Mouse (Mus musculus) liver, adult 2 months (tissue): Measurements from ENCODE around the gene Gm28635. TPM values are rescaled to one million over a fixed set of nuclear protein-coding genes. Genes with fewer than 3 reads are reported as not detected.
A peak's percentile ranks its signal among the peaks of the same experiment; 100 is the strongest.

ENCODE experiments used
- DNase-seq: peaks from one replicate; pipeline ENCODE4 v3.0.0-alpha.2; 2011; ENCODE audit warnings: low read depth, low spot score; ENCODE audit errors: extremely low read depth
- H3K27ac ChIP-seq: fragments of 200-500 bp; replicated peaks from 2 replicates; pipeline ENCODE4 v1.5.1; 2012; ENCODE audit warnings: low read depth, mild to moderate bottlenecking, control low read depth, inconsistent platforms, low read length; ENCODE audit not compliant: insufficient read depth
- H3K27me3 ChIP-seq: fragments of 200-500 bp; 2 replicates; pipeline ENCODE4 v1.6.1; 2012; ENCODE audit warnings: mild to moderate bottlenecking, moderate library complexity, low read length, inconsistent platforms; ENCODE audit not compliant: control insufficient read depth, insufficient read depth
- H3K36me3 ChIP-seq: fragments of 200-500 bp; 2 replicates; pipeline ENCODE4 v1.6.1; 2012; ENCODE audit warnings: low read length, inconsistent platforms; ENCODE audit not compliant: control insufficient read depth, insufficient read depth
- H3K4me1 ChIP-seq: fragments of 200-500 bp; 2 replicates; pipeline ENCODE4 v1.6.1; 2011; ENCODE audit warnings: low read length; ENCODE audit not compliant: control insufficient read depth, insufficient read depth
- H3K4me3 ChIP-seq: fragments of 200-500 bp; 2 replicates; pipeline ENCODE4 v1.5.1; 2011; ENCODE audit warnings: low read depth, mild to moderate bottlenecking, control low read depth, low read length, moderate library complexity; ENCODE audit not compliant: insufficient read depth
- H3K79me2 ChIP-seq: fragments of 200-500 bp; 2 replicates; pipeline ENCODE4 v1.6.1; 2012; ENCODE audit warnings: inconsistent platforms, mild to moderate bottlenecking, low read length, moderate library complexity; ENCODE audit not compliant: control insufficient read depth, insufficient read depth
- H3K9ac ChIP-seq: fragments of 200-500 bp; 2 replicates; pipeline ENCODE4 v1.6.1; 2012; ENCODE audit warnings: low read depth, mild to moderate bottlenecking, control low read depth, inconsistent platforms, low read length
- CTCF ChIP-seq: fragments of 200-500 bp; IDR thresholded peaks from 2 replicates; pipeline ENCODE4 v1.5.1; 2011; ENCODE audit warnings: low read depth, low read length, control low read depth
- POLR2A ChIP-seq: fragments of 200-500 bp; IDR thresholded peaks from 2 replicates; pipeline ENCODE4 v1.6.1; 2011; ENCODE audit warnings: low read length, control low read depth; ENCODE audit not compliant: insufficient read depth; ENCODE audit errors: extremely low read depth
- WGBS: fragments of 180-500 bp; shearing (Covaris S2); methylation state at CpG from one replicate; pipeline ENCODE4 v1.1.7; 2018; 5-methylcytosine and 5-hydroxymethylcytosine counted together
- polyA plus RNA-seq: library from polyadenylated mRNA; depleted of rRNA; stranded (reverse); fragments of >200 nt; gene quantifications from 2 replicates; pipeline ENCODE4 v1.2.3, GENCODE M21; 2012
- total RNA-seq: library from RNA; depleted of rRNA; stranded (reverse); fragments of >200 nt; gene quantifications from 2 replicates; pipeline ENCODE4 v1.2.3, GENCODE M21; 2014

Gm28635 gene
- total and polyA plus RNA-seq, 2 experiments = not detected

DNA sequence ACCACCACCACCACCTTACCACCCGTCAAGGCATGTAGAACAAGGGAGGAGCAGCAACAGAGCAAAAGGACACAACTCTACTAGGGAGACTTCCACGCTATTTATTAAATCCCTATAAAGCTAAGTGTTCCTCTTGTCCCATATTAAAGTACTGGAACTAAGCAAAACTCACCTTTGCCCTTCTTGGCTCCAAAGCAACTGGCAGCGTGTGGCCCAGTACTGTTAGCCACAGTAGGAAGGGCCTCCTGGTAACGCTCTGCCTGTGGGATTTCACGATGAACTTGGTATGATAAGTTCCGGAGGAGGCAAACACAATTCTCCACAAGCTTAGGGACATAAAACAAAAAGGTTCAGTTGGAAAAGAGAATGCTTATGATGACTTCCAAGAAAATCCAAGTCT, 65.1 kb downstream of the Gm28635 start:
- peak; percentile 87 for DNase-seq
- H3K4me3 ChIP-seq = no peak overlapping the region
- H3K4me1 ChIP-seq = peaks cover 13% of the 10 kb centered on the region; the same call in 1 of the 2 replicates
- H3K27ac ChIP-seq = no peak overlapping the region; the same call in 1 of the 2 replicates
- peak overlapping the region; percentile 34; the same call in 1 of the 2 replicates for H3K9ac ChIP-seq
- peaks cover 87% of the 10 kb centered on the region for H3K36me3 ChIP-seq
- peaks cover 7% of the 10 kb centered on the region; the same call in 1 of the 2 replicates for H3K79me2 ChIP-seq
- no peak for TF ChIP-seq CTCF
- TF ChIP-seq POLR2A = no peak
- H3K27me3 ChIP-seq = no peaks in the 10 kb centered on the region
- WGBS = 27% methylated on average over 6 of the region's 6 CpGs

DNA sequence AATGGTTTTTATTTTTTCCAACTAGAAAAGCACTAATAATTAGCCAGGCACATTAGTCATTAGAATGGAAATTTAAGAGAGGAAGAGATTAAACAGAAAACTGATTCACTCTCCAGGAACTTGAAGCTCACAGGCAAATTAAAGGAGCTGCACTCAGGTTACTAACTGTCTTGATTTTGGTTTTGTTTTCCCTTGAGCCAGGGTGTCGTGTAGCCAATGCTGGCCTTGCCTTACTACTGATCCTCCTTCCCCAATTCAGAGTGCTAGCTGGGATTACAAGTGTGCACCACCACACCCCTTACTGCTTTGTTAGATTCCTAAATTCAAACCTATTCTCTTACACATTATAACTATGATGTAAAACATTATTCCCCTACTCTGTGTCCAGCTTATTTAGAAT, 70.0 kb downstream of the Gm28635 start:
- WGBS = 81% methylated on average over 1 of the region's 1 CpGs
- Histone ChIP-seq H3K4me1 (peaks cover 3% of the 10 kb centered on the region; the same call in 1 of the 2 replicates), H3K36me3 (peaks cover 82% of the 10 kb centered on the region)

DNA sequence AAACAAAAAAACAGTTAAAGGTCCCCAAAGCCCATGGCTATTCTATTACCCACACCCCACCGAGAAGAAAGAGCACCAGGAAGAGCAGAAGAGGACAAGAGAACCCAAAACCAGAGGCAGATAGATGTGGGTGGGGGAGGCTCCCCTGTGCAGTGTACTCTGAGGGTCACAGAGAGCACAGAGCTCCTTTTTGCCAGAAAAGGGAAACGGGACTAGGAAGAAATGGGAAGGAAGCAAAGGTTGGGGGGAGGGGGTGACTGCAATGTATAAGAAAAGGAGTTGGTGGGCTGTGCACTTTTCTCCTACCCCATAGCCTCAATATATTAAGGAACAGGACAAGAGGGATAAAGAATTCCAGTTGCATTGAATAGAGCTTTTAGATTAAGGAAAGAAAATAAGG, 76.9 kb downstream of the Gm28635 start:
- no peak for DNase-seq
- Histone ChIP-seq H3K79me2 (no peaks in the 10 kb centered on the region), H3K27ac (no peak overlapping the region), H3K4me1 (no peaks in the 10 kb centered on the region), H3K27me3 (no peaks in the 10 kb centered on the region), H3K4me3 (no peak overlapping the region), H3K36me3 (peaks cover 67% of the 10 kb centered on the region), H3K9ac (no peak overlapping the region)
- no peak for TF ChIP-seq CTCF
- no peak for TF ChIP-seq POLR2A
- 70% methylated on average over 2 of the region's 2 CpGs for WGBS

More for the DNA sequence above, 70.0 kb downstream of the Gm28635 start:
- TF ChIP-seq POLR2A = no peak
- no peak for TF ChIP-seq CTCF
- no peaks in the 10 kb centered on the region for H3K27me3 ChIP-seq
- no peak overlapping the region for H3K9ac ChIP-seq
- H3K4me3 ChIP-seq = no peak overlapping the region
- H3K79me2 ChIP-seq = peaks cover 2% of the 10 kb centered on the region; the same call in 1 of the 2 replicates
- no peak for DNase-seq
- no peak overlapping the region for H3K27ac ChIP-seq

DNA sequence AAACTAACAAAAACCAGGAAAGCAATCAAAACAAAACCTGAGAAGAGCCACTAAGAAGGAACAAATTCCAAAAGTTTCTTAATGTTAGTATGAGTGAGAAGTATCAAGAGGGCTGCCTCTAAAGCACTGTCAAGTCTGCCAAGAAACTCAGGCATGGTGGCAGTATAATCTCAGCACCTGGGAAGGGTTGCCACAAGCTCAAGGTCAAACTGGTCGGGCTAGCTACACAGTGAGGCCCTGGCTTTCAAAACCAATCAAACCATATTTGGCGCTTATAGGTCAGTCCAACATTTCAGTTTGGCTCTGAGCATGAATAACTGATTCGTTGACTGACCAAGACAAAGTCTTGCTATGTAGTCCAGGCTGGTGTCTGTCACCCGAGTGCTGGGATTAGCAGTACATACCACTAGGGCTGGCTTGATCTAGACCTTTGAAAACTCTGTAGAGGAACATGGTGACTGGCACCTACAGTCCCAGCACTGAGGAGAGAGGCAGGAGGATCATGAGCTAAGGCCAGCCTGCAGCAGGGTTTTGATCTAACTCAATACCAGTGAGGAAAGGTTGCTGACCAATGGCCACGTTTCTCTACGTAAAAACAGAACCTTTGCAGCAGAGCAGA, 78.5 kb downstream of the Gm28635 start:
- H3K9ac ChIP-seq = no peak overlapping the region
- H3K27ac ChIP-seq = no peak overlapping the region
- no peaks in the 10 kb centered on the region for H3K27me3 ChIP-seq
- no peak overlapping the region for H3K4me3 ChIP-seq
- no peak for TF ChIP-seq CTCF
- TF ChIP-seq POLR2A = no peak
- no peaks in the 10 kb centered on the region for H3K79me2 ChIP-seq
- no peak for DNase-seq
- H3K36me3 ChIP-seq = peaks cover 58% of the 10 kb centered on the region
- no peaks in the 10 kb centered on the region for H3K4me1 ChIP-seq
- 80% methylated on average over 6 of the region's 6 CpGs for WGBS

DNA sequence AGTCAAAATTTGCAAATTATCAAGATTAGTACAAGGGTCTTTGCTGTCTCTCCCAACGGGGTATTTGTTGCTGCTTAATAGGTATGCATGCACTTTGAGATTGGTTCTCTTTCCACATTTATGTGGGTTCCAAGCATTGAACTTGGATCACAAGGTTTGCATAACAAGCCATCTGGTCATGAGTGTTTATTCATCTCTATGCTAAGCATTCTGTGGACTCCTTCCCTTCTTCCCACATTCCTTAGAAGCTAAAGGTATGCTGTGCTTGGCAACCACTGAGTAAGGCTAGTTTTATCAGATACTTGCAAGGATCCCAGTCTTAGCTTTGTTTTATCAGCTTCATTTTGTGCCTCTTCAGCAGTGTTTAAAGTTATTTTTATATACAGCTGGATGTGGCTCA, 80.7 kb downstream of the Gm28635 start:
- DNase-seq = no peak
- Histone ChIP-seq H3K36me3 (peaks cover 40% of the 10 kb centered on the region), H3K4me1 (no peaks in the 10 kb centered on the region), H3K79me2 (no peaks in the 10 kb centered on the region), H3K9ac (no peak overlapping the region), H3K4me3 (no peak overlapping the region), H3K27me3 (no peaks in the 10 kb centered on the region), H3K27ac (no peak overlapping the region)
- WGBS = 81% methylated on average over 1 of the region's 1 CpGs
- TF ChIP-seq CTCF = no peak
- TF ChIP-seq POLR2A = no peak

DNA sequence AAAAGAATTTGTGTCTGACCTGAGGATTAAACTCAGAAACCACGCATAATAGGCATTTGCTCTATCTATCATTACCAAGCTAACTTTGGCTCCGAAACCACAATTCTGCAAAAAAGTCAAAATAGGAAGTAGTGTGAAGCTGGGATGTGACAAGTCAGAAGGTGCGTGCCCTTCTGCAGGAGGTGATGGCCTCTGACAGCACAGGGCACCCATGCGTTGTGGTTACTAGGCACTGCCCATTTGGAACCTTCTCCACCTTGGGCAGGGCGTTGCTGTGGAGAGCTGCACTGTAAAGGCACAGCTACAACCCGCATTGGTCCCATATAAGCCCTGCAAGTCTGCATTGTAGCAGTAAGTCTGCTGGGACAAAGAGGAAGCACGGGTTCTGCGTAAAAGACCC, 85.0 kb downstream of the Gm28635 start:
- 89% methylated on average over 8 of the region's 8 CpGs for WGBS
- Histone ChIP-seq H3K27ac (no peak overlapping the region), H3K79me2 (no peaks in the 10 kb centered on the region)

More for the DNA sequence above, 85.0 kb downstream of the Gm28635 start:
- H3K36me3 ChIP-seq = peaks cover 28% of the 10 kb centered on the region
- H3K27me3 ChIP-seq = no peaks in the 10 kb centered on the region
- H3K4me1 ChIP-seq = no peaks in the 10 kb centered on the region
- H3K9ac ChIP-seq = no peak overlapping the region
- no peak for DNase-seq
- no peak overlapping the region for H3K4me3 ChIP-seq
- TF ChIP-seq CTCF (no peak), POLR2A (no peak)
